Mouse (Mus musculus): ENCODE data around the gene Gria1.

DNA sequence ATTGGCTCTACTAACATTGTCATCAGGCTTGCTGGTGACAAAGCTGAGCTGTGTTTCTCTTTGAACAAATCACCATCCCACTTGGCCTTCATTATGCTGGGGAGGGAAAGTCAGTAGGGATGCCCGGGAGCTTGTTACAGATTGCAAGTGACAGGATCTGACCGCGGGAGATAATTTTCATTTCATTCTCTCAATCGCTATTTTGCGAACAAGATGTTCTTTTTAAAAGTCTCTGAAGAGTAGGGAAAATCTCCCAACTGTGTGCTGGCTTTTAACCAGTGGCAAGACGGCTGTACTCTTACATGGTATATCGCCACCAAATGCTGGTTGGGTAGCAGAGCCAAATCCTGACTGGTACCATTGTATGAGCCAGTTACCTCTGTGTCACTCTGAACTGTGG is 202.9 kb downstream of the Gria1 start:
- TF ChIP-seq CTCF (IDR thresholded peaks at IDR 0.05; ENCODE audit: borderline replicate concordance, extremely low read depth, insufficient read depth, insufficient read length) (no peak), POLR2A (IDR thresholded peaks at IDR 0.05; ENCODE audit: borderline replicate concordance, extremely low read depth, insufficient read depth, insufficient read length, poor library complexity, severe bottlenecking) (no peak)
